Mouse (Mus musculus): Measurements from ENCODE around the gene Cdk11b. TPM values are rescaled to one million over a fixed set of nuclear protein-coding genes. Genes with fewer than 3 reads are reported as not detected.
A peak's percentile ranks its signal among the peaks of the same experiment; 100 is the strongest.
"Not testable (repeated sequence)": the region's sequence is repeated elsewhere in the genome, so short reads cannot be mapped to it uniquely, and the experiment has no call there.

The Cdk11b gene
- total RNA-seq, 2 experiments from 2014 or later = 43.6 to 46.8 TPM

DNA sequence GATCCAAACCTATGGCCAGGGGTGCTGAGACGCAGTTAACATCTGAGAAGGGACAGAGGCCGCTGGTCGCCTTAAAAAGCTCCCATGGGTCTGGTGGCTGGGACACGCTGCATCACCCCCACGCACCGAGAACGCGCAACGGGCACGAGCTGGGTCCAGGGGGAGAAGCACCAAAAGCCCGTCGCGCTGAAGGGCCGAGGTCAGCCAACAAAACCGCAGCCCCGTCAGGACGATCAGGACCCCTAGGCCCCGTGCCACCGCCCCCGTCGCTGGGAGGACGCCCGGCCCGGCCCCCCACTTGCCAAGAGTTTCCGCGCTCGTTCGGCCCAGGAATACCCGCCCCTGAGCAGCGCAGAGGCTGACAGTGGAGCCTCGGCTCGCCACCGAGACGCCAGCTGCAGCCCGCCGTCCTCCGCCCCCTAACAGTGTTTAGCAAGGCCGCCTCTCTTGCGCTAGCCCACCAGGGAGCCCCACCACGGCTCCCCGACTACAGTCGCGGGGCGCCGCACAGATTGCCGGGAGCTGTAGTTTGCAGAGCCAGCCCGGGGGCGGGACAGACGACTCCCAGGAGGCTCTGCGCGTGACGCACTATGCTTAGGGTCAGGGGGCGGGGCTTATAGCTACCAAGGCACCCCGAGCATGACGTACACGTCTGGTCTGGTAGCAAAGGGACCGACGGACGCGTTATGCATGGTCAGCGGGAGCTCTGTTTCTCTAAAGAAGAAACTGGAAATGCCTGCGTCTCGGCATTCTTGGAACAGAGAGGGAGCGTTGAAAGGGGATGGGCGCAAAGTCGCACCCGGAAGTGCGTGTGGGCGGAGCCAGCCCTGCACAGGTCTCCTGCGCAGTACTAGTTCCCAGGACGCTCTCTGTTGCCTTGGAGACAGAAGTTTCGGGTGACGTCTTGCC lies 44.3 kb downstream of the Cdk11b start, which contains the start of gene Mib2:
Gene Mib2, minus strand, starts transcription at position 510 of the 909 bp plus-strand sequence.
- DNase-seq = peak; percentile 97 to 98

DNA sequence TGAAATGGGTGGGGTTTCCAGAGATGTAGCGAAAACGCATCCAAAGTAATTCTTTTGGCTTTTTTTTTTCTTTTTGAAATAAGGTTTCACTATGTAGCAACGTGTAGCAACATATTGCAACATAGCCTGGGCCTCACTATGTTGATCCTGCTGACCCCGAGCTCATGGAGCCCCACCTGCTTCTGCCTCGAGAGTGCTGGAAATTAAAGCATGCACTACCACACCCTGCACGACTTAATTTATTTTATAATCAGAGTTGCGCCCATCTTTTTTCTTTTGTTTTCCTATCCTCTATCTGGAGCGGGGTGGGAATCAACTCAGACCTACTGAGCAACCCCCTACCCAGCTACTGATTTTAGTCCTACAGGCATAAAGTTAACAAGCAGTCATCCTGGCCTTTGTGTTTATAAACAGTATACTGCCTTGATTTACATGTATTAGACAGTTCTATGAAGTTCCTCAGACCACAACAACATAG lies 45.0 kb downstream of the Cdk11b start:
- no peak for DNase-seq

DNA sequence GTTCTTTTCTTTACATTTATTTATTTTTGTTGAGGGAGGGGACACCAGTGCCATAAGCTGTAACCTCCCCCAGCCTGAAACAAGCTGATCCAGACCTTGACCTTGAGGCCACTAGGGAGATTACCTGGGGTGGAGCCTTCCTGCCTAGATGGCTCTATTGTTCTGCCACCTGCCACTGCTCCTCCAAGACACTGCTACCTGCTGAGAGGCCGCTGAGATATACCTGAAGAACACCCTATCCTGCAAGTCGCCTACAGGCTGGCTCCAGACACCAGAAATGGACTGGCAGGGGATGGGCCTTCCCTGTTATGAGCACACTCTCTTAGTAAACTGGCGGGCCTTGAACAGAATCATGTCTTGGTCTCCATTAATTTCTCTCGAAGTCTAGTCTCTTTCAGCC lies 45.6 kb downstream of the Cdk11b start:
- not testable (repeated sequence) for DNase-seq

DNA sequence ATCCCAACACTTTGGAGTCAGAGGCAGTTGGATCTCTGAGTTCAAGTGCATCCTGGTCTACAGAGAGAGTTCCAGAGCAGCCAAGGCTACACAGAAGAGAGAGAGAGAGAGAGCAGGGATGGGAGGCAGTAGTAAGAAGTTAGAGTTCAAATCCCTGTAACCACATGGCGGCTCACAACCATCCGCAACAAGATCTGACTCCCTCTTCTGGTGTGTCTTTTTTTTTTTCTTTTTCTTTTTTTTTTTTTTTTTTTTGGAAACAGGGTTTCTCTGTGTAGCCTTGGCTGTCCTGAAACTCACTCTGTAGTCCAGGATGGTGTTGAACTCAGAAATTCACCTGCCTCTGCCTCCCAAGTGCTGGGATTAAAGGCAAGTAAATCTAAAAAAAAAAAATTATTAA lies 47.4 kb downstream of the Cdk11b start:
- DNase-seq = no peak

DNA sequence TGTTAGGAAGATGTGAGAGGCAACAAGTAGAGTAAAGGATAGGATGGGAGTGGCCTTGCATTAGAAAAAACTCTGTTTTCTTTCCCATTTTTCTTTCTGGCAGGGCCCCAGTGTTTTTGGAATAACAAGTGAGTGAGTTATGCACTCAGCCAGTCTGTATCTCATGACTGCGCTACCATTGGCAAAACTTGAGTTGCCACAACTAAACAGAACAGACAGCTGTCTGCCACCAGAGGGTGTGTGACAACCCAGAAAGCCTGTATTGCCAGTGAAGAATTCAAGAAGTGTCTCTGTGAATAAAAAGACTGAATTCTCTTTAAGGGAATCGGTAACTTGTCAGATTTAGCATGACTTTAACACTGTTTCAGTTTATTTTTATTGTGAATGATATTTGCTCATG lies 51.3 kb downstream of the Cdk11b start:
- peak in 1 of 2 experiments; percentile 41 for DNase-seq

DNA sequence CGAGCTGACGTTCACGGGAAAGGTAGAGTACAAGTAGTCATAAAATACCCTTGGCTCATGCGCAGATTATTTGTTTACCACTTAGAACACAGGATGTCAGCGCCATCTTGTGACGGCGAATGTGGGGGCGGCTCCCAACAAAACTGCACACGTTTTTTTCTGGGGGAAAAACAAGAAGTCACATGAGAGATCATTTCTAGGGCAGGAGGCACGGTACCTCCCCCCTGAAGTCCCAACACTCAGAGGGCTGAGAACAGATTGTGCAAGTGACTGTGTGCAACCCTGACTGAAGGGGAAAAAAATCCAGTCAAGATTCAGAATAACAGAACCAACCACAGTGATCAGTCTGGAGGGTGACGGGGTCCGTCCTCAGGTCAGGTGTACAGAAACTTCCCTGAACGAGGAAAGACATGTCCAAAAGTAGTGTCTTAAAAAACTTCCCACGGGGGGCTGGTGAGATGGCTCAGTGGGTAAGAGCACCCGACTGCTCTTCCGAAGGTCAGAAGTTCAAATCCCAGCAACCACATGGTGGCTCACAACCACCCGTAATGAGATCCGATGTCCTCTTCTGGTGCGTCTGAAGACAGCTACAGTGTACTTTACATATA lies 59.1 kb downstream of the Cdk11b start:
- not testable (repeated sequence) for DNase-seq

DNA sequence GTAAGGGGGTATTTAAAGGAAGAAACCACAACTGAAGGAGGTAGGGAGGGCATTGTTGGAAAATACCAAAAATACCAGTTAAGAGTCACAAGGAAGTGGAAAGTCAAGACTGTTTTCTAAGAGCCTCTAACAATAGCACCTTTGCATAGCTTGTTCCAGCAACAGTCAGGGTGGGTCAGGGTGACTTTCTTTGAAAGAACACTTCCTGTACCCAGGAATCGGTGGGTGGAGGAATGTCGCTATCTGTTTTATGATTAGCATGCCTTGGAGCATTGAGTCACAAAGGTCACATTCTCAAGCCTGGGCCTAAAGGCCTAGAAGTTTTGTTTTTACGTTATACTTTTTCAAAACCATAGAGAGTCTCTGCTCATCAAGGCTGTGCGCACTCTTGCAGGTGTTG lies 63.1 kb downstream of the Cdk11b start:
- DNase-seq = not testable (repeated sequence)

DNA sequence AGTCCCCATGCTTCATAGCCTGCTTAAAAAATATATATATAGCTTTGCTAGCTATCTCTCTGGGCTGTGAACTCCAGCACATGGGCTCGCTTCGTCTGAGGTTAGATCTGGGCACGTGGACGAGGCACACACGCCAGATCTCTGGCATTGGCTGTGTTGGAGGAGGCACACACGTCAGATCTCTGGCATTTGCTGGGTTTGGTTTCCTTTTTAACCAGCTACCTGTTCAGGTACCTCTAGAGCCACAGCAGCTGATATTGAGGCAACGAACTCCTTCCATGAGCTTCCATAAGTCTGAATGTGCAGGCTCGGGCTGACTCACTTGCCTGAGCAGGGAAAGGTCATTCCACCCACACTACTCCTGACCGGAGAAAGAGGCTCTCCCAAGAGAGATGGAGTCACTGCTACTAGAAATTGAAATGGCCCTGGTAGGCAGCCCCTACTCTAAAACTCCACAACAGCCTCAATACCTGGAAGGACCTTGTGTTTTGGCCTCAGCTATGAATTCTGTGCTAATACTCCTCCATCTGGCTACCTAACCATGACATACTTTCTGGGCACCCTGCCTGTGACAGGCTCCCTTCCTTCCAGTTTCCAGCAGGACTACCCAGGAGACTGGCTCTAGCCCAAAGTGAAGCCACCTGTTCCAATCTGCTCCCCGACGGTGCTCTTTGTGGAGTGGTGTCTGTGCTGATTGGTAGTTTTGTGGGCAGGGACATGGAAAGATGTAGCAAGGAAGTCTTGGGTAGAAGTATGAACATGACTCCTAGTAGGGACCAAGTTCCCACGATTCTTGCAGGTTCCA lies 66.1 kb downstream of the Cdk11b start:
- peak; percentile 58 to 67 for DNase-seq

DNA sequence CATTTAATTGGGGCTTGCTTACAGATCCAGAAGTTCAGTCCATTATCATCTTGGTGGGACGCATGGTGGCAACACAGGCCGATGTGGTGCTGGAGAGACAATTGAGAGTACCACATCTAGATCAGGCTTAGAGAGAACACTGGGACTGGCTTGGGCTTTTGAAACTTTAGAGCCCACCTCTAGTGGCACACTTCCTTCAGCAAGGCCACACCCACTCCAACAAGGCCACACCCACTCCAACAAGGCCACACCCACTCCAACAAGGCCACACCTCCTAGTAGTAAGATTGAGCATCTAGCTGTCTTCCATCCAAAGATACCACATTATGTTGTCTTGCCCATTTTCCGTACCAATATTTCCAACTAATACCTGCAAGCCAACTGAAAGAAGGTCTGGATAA lies 67.8 kb downstream of the Cdk11b start:
- no peak for DNase-seq

DNA sequence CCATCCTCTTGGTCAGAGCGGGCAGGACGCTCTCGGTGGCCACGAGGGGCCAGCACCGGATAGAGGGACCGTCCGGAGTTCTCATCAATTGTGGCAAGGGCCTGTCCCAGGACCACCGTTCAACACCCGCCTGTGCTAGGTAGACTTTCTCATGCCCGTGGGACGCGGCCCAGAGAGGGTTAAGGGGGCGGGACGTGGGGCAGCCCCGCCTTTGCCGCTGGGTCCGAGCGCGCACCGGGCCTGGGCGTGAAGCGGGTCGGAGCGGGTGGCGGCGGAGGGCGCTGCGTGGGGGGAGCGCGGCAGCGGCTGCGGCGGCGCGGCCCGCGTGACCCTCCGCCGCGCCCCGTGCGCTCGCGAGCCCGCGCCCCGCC lies 69.4 kb downstream of the Cdk11b start, which contains the start of gene Fndc10:
Gene Fndc10, plus strand, starts transcription at position 232 of the 371 bp plus-strand sequence.
- DNase-seq = peak; percentile 69 to 70

DNA sequence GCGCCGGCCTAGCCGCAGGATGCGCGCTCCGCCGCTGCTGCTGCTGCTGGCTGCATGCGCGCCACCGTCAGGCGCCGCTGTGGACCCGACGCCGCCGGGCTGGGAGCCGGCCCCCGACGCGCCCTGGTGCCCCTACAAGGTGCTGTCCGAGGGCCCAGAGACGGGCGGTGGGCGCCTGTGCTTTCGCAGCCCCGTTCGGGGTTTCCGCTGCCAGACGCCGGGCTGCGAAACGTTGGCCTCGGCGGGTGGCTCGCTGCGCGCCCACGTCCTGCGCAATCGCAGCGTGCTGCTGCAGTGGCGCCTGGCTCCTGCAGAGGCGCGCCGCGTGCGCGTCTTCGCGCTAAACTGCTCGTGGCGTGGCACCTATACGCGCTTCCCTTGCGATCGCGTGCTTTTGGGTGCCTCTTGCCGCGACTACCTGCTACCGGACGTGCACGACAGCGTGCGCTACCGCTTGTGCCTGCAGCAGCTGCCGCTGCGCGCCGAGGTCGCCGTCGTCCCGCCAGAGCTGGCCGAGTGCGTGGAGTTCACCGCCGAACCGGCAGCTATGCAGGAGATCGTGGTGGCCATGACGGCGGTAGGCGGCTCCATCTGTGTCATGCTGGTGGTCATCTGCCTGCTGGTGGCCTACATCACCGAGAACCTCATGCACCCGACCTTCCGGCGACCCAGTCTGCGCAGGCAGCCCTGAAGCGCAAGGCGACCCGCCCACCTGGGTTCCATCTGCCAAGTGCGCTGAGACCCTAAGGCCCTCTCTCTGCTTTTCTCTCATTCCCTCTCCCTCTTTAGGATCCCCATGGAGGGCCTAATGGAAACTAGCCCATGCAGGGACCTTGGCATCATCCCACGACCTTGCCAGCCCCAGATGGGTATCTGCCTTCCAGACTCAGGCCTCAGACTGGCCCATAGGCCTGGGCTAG lies 70.1 kb downstream of the Cdk11b start:
- DNase-seq = peak; percentile 75 to 81

DNA sequence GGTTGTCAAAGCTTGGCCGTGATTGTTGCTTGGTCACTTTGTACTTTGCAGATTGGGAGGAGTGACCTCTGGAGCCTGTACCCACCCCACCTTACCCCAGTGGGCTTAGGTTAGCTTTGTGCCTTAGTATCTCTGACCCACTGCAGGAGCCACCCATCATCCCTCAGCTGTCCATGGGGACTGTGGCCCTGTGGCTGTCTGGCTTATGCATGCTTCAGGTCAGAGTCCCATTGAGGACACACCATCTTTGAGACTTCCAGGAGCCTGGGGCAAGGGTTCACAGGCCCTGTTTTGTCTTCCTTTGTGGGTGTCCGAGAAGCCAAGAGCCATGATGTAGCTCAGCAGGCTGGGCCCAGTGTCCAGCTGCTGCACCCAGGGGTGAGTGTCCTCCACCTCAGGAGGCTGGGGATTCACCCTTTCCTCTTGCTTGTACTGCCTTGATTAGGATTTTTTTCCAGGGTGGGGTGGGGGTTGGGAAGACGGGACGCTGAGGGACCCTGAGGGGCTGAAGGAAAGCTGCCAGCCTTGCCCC lies 70.9 kb downstream of the Cdk11b start:
- no peak for DNase-seq

DNA sequence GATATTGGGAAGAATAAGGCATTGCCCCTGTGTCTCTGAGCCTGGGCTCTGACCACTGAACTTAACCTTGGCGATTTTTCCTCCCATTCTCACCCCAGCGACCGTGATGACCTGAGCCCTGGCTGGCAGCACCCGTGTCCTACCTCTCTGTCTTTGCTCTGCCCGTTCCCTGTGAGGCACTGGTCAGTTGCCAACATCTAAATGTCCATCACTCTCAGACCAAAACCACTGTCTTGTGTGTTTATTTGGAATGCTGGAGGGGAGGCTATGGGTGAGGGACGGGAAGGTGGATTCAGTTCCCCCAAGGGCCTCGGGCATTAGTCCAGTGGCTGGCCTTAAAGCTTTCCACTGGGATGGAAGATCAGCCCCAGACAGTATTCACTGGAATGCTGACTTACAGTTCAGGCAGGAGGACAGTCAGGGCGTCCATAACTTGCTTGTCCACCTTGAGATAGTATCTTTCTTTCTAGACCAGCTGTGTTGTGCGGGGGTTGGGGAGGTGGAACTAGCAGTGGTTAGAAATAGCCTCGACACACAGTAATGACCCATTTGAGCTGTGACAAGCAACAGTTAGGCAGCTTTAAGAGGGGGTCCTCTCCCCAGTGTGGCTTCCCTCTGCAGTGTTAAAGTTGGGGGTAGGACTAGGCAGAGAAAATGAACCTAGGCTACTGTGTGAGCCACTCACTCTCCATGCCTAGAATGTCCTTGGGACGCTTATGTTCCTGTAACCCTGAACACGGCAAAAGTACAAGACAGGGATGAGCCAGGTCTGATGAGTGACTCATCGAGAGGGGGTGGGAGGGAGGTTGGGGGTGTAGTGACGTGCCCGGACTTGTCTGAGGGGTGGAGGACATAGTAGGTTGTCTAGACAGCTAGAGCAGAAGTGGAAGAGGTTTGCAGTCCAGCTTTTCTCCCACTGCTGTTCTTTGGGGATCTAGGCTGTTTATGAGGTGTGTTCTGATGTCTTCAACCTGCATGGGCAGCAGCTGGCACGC lies 71.9 kb downstream of the Cdk11b start:
- no peak for DNase-seq

Other genes with a start within 250 kb of the Cdk11b start
- 10 to 100 TPM; 21.0 to 21.2 TPM for gene Gabrd, start 226.7 kb upstream of the Cdk11b start, total RNA-seq (2021)
- gene Cfap74, start 215.7 kb upstream of the Cdk11b start, total RNA-seq (2021) = 10 to 100 TPM; 11.1 to 14.0 TPM
- gene Tmem52, start 155.7 kb upstream of the Cdk11b start, total RNA-seq (2021) = 1 to 10 TPM; 2.0 to 6.6 TPM
- gene Gnb1, start 133.5 kb upstream of the Cdk11b start, total RNA-seq (2021) = 100 to 1,000 TPM; 744 to 792 TPM
- gene Nadk, start 62.5 kb upstream of the Cdk11b start, total RNA-seq (2021) = 10 to 100 TPM; 65.8 to 71.5 TPM
- 10 to 100 TPM; 40.1 to 41.0 TPM for gene Slc35e2, start 23.4 kb upstream of the Cdk11b start, total RNA-seq (2021)
- gene Gm10563, start 20.6 kb downstream of the Cdk11b start, total RNA-seq (2021) = not detected
- gene Mmp23, start 28.5 kb downstream of the Cdk11b start, total RNA-seq (2021) = 1 to 10 TPM; 3.9 to 6.4 TPM
- 100 to 1,000 TPM in 1 of 2 experiments, 10 to 100 TPM in 1; 96.8 to 109 TPM for gene Mib2, start 44.3 kb downstream of the Cdk11b start, total RNA-seq (2021)
- 10 to 100 TPM; 21.8 to 23.0 TPM for gene Fndc10, start 69.5 kb downstream of the Cdk11b start, total RNA-seq (2021)
- gene Ssu72, start 79.9 kb downstream of the Cdk11b start, total RNA-seq (2021) = 10 to 100 TPM; 78.3 to 82.6 TPM
- 10 to 100 TPM; 34.7 to 35.1 TPM for gene Tmem240, start 109.9 kb downstream of the Cdk11b start, total RNA-seq (2021)
- 10 to 100 TPM; 51.8 to 54.0 TPM for gene Atad3a, start 136.2 kb downstream of the Cdk11b start, total RNA-seq (2021)
- 10 to 100 TPM; 10.5 to 11.3 TPM for gene Vwa1, start 149.8 kb downstream of the Cdk11b start, total RNA-seq (2021)
- gene Tmem88b, start 161.0 kb downstream of the Cdk11b start, total RNA-seq (2021) = 10 to 100 TPM; 29.6 to 31.8 TPM
- gene Ankrd65, start 165.6 kb downstream of the Cdk11b start, total RNA-seq (2021) = not detected
- gene Mrpl20, start 178.0 kb downstream of the Cdk11b start, total RNA-seq (2021) = 10 to 100 TPM; 83.0 to 87.4 TPM
- 100 to 1,000 TPM in 1 of 2 experiments, 10 to 100 TPM in 1; 87.0 to 106 TPM for gene Ccnl2, start 187.6 kb downstream of the Cdk11b start, total RNA-seq (2021)
- gene Aurkaip1, start 206.4 kb downstream of the Cdk11b start, total RNA-seq (2021) = 10 to 100 TPM; 88.4 to 98.2 TPM
- 1 to 10 TPM; 5.6 to 8.1 TPM for gene Mxra8, start 214.8 kb downstream of the Cdk11b start, total RNA-seq (2021)
- gene Dvl1, start 222.5 kb downstream of the Cdk11b start, total RNA-seq (2021) = 10 to 100 TPM; 75.6 to 76.6 TPM
- under 1 TPM; 0.15 to 0.48 TPM for gene Tas1r3, start 238.5 kb downstream of the Cdk11b start, total RNA-seq (2021)
- gene Cptp, start 244.6 kb downstream of the Cdk11b start, total RNA-seq (2021) = 10 to 100 TPM; 24.5 to 24.9 TPM
- 10 to 100 TPM; 35.7 to 36.9 TPM for gene Ints11, start 244.7 kb downstream of the Cdk11b start, total RNA-seq (2021)